Mouse (Mus musculus) hindbrain, embryonic 16.5 days (tissue): ENCODE results near the gene Gng7. TPM values are rescaled to one million over a fixed set of nuclear protein-coding genes. Genes with fewer than 3 reads are reported as not detected.

Experiments
- ATAC-seq: fragments of 200-750 bp; cut with Nextera tagmentation; 2 replicates; pipeline ENCODE4 v1.8.0; 2017; ENCODE audit warnings: moderate TSS enrichment, moderate library complexity
- H3K27ac ChIP-seq: fragments of 300-500 bp; sonication (generic); 2 replicates; pipeline ENCODE4 v1.5.1; 2014; ENCODE audit warnings: low read depth, mild to moderate bottlenecking, control low read depth, low read length, moderate library complexity
- H3K27me3 ChIP-seq: fragments of 300-500 bp; sonication (generic); replicated peaks from 2 replicates; pipeline ENCODE4 v1.6.1; 2014; ENCODE audit warnings: low read length; ENCODE audit not compliant: control insufficient read depth, insufficient read depth
- H3K36me3 ChIP-seq: fragments of 300-500 bp; sonication (generic); 2 replicates; pipeline ENCODE4 v1.6.1; 2014; ENCODE audit warnings: mild to moderate bottlenecking, low read length, moderate library complexity, mixed read lengths; ENCODE audit not compliant: control insufficient read depth, insufficient read depth
- H3K4me1 ChIP-seq: fragments of 300-500 bp; sonication (generic); 2 replicates; pipeline ENCODE4 v1.6.1; 2014; ENCODE audit warnings: low read depth, low read length; ENCODE audit not compliant: control insufficient read depth, insufficient read depth
- H3K4me2 ChIP-seq: fragments of 300-500 bp; sonication (generic); 2 replicates; pipeline ENCODE4 v1.6.1; 2014; ENCODE audit warnings: mild to moderate bottlenecking, low read length, control low read depth, moderate library complexity
- H3K4me3 ChIP-seq: fragments of 300-500 bp; sonication (generic); 2 replicates; pipeline ENCODE4 v1.5.1; 2014; ENCODE audit warnings: mild to moderate bottlenecking, low read length, control low read depth, moderate library complexity
- H3K9ac ChIP-seq: fragments of 300-500 bp; sonication (generic); 2 replicates; pipeline ENCODE4 v1.6.1; 2014; ENCODE audit warnings: low read depth, mild to moderate bottlenecking, control low read depth, low read length, moderate library complexity
- H3K9me3 ChIP-seq: fragments of 300-500 bp; sonication (generic); 2 replicates; pipeline ENCODE4 v1.6.1; 2014; ENCODE audit warnings: mild to moderate bottlenecking, low read length, moderate library complexity; ENCODE audit not compliant: control insufficient read depth
- WGBS: fragments of 180-500 bp; shearing (Covaris S2); extraction: QIAGEN DNeasy Blood & Tissue Kit; methylation state at CpG from one replicate; pipeline ENCODE4 v1.1.7; 2014; 5-methylcytosine and 5-hydroxymethylcytosine counted together
- polyA plus RNA-seq: library from polyadenylated mRNA; unstranded; fragments of >200 nt; fragmentation: Nextera tagmentation; extraction: Ambion mirVana; gene quantifications from 2 replicates; pipeline ENCODE4 v1.2.1, GENCODE M21; 2015

The Gng7 gene
- polyA plus RNA-seq, 1 experiment from 2014 or later = 25.4 TPM

- H3K4me1 ChIP-seq = peaks cover 19% of the 10 kb centered on the region
- H3K4me2 ChIP-seq = peak within 1 kb of the TSS; percentile 98
- H3K27ac ChIP-seq = peak within 1 kb of the TSS; percentile 84
- peak within 1 kb of the TSS; percentile 92 for H3K4me3 ChIP-seq
- peak; percentile 83 for ATAC-seq
- under 1% methylated on average over 54 of the region's 61 CpGs for WGBS
- H3K9ac ChIP-seq = peak within 1 kb of the TSS; percentile 92
- no peaks in the 10 kb centered on the region for H3K27me3 ChIP-seq
- no peaks in the 10 kb centered on the region for H3K36me3 ChIP-seq
- no peaks in the 10 kb centered on the region for H3K9me3 ChIP-seq
These were observed 96.8 kb downstream of the Gng7 start, which contains the start of gene Lmnb2 for GRCm38 (mm10) chr10:80917779-80918434. TSS of gene Lmnb2 (minus strand) at chr10:80918245.

- H3K27ac ChIP-seq = peak overlapping the region; percentile 84
- H3K4me2 ChIP-seq = peak overlapping the region; percentile 98
- peak; percentile 40 for ATAC-seq
- peak overlapping the region; percentile 92 for H3K4me3 ChIP-seq
- H3K36me3 ChIP-seq = no peaks in the 10 kb centered on the region; the same call in 1 of the 2 replicates
- no peaks in the 10 kb centered on the region for H3K9me3 ChIP-seq
- WGBS = 2% methylated on average over 15 of the region's 15 CpGs
- H3K9ac ChIP-seq = peak overlapping the region; percentile 92
- peaks cover 19% of the 10 kb centered on the region for H3K4me1 ChIP-seq
- H3K27me3 ChIP-seq = no peaks in the 10 kb centered on the region
These were observed 97.4 kb downstream of the Gng7 start for GRCm38 (mm10) chr10:80917336-80917778.

- H3K9me3 ChIP-seq = no peaks in the 10 kb centered on the region
- peaks cover 19% of the 10 kb centered on the region for H3K4me1 ChIP-seq
- H3K27ac ChIP-seq = no peak overlapping the region
- H3K4me2 ChIP-seq = no peak overlapping the region
- no peaks in the 10 kb centered on the region for H3K27me3 ChIP-seq
- no peak overlapping the region for H3K9ac ChIP-seq
- no peak overlapping the region for H3K4me3 ChIP-seq
- ATAC-seq = no peak
- peaks cover 3% of the 10 kb centered on the region; the same call in 1 of the 2 replicates for H3K36me3 ChIP-seq
- WGBS = 88% methylated on average over 4 of the region's 4 CpGs
These were observed 99.0 kb downstream of the Gng7 start for GRCm38 (mm10) chr10:80915736-80916135.

GRCm38 (mm10) chr10:80915260-80915659, 99.5 kb downstream of the Gng7 start:
- no peak overlapping the region for H3K9ac ChIP-seq
- H3K4me2 ChIP-seq = no peak overlapping the region
- peaks cover 3% of the 10 kb centered on the region; the same call in 1 of the 2 replicates for H3K36me3 ChIP-seq
- H3K4me1 ChIP-seq = peaks cover 19% of the 10 kb centered on the region
- no peak for ATAC-seq
- H3K27me3 ChIP-seq = no peaks in the 10 kb centered on the region
- H3K27ac ChIP-seq = no peak overlapping the region
- no peak overlapping the region for H3K4me3 ChIP-seq
- 83% methylated on average over 2 of the region's 2 CpGs for WGBS
- H3K9me3 ChIP-seq = no peaks in the 10 kb centered on the region

- no peak for ATAC-seq
These were observed 100.5 kb downstream of the Gng7 start for GRCm38 (mm10) chr10:80914253-80914656.

DNA sequence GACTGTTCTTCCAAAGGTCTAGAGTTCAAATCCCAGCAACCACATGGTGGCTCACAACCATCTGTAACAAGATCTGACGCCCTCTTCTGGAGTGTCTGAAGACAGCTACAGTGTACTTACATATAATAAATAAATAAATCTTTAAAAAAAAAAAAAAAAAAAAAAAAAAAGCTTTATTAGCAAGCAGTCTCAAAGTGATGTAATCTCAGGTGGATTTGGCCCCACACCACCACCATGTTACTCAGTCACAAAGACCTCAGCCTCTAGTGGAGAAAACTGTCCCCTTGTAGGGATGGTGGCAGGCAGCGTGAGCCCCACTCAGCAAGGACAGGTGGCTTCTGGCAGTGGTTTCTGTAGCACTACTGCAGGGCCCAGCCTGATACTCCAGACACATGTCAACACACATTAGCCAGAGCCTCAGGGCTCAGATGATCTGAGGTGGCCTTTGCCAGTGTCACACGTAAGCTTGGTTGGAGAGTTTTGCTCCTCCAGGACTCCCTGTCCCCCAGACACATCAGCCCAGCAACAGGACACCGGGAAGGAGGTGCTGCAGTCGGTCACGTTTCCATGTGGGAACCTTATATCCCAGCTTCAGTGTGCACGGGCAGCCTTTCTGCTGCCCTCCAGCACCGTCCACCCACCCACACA, 101.3 kb downstream of the Gng7 start:
- Histone ChIP-seq H3K4me2 (no peak overlapping the region), H3K9me3 (no peaks in the 10 kb centered on the region), H3K9ac (no peak overlapping the region), H3K27ac (no peak overlapping the region), H3K27me3 (no peaks in the 10 kb centered on the region), H3K36me3 (peaks cover 7% of the 10 kb centered on the region), H3K4me1 (peaks cover 17% of the 10 kb centered on the region), H3K4me3 (no peak overlapping the region)
- no peak for ATAC-seq
- 96% methylated on average over 7 of the region's 8 CpGs for WGBS

More at GRCm38 (mm10) chr10:80914253-80914656, 100.5 kb downstream of the Gng7 start:
- Histone ChIP-seq H3K4me1 (peaks cover 19% of the 10 kb centered on the region), H3K27ac (no peak overlapping the region), H3K9me3 (no peaks in the 10 kb centered on the region), H3K4me2 (no peak overlapping the region), H3K36me3 (peaks cover 7% of the 10 kb centered on the region), H3K4me3 (no peak overlapping the region), H3K9ac (no peak overlapping the region), H3K27me3 (no peaks in the 10 kb centered on the region)
- 86% methylated on average over 5 of the region's 5 CpGs for WGBS

GRCm38 (mm10) chr10:80911891-80912290, 102.9 kb downstream of the Gng7 start:
- peaks cover 8% of the 10 kb centered on the region for H3K4me1 ChIP-seq
- H3K27me3 ChIP-seq = no peaks in the 10 kb centered on the region
- no peaks in the 10 kb centered on the region for H3K9me3 ChIP-seq
- H3K4me3 ChIP-seq = no peak overlapping the region
- no peak for ATAC-seq
- no peak overlapping the region for H3K4me2 ChIP-seq
- peaks cover 19% of the 10 kb centered on the region for H3K36me3 ChIP-seq
- no peak overlapping the region for H3K9ac ChIP-seq
- no peak overlapping the region for H3K27ac ChIP-seq

DNA sequence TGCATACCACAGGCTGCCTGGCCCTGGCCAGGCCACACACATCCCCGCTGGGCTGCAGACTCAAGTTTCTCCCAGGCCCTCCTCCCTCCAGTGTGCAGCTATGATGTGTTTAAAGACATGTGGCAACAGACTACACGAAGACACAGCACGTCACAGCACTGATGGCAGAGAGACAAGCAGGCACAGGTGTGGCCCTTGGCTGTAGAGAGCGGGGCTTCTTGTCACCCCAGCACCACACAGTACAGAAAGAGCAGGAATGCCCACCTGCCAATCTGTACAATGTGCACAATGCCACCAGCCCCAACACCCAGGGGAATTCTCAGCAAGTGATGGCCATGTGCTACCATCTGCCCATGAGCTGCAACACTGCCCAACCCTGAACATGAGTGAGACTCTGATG, 103.4 kb downstream of the Gng7 start:
- 79% methylated on average over 4 of the region's 4 CpGs for WGBS
- ATAC-seq = no peak

DNA sequence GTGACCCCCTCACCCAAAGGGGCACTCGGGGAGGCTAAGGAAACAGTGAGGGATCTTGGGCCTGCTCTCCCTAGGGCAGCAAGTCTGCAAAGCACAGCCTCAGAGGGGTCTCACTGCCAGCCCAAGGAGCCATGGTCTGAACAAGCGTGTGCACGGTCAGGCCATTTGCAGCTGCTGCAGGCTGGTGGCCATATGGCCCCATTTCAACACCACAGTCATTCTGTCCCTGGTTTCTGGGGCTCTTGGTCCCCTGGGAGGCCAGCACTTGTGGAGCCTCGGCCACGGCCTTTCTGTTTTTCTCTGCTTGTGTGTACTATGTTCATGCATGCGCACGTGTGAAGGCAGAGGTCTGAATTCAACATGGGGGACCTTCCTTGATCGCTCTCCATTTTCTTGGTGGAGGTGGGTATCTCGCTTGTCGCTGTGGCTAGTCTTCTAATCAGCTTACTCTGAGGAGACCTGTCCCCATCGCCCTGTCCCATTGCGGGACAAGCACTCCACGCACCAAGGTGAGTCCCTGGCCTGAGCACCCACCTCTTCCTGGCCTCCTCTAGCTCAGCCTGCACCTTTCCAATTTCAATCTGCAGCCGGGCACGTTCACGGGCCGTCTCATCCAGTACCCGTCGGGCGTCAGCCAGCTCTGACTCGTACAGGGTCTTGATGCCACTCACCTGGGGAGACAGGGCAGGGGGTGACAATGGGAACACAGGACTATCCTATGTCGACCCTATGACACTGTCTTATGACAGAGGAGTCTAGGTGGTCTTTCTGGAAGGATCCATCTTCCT, 105.2 kb downstream of the Gng7 start:
- H3K4me1 ChIP-seq = no peaks in the 10 kb centered on the region
- peaks cover 34% of the 10 kb centered on the region for H3K36me3 ChIP-seq
- ATAC-seq = no peak
- WGBS = 93% methylated on average over 22 of the region's 22 CpGs
- no peak overlapping the region for H3K9ac ChIP-seq
- no peaks in the 10 kb centered on the region for H3K9me3 ChIP-seq
- no peaks in the 10 kb centered on the region for H3K27me3 ChIP-seq
- H3K4me2 ChIP-seq = no peak overlapping the region
- no peak overlapping the region for H3K4me3 ChIP-seq
- H3K27ac ChIP-seq = no peak overlapping the region

More for the DNA sequence above, 103.4 kb downstream of the Gng7 start:
- Histone ChIP-seq H3K9me3 (no peaks in the 10 kb centered on the region), H3K27me3 (no peaks in the 10 kb centered on the region), H3K36me3 (peaks cover 19% of the 10 kb centered on the region), H3K4me1 (peaks cover 2% of the 10 kb centered on the region), H3K4me3 (no peak overlapping the region), H3K27ac (no peak overlapping the region), H3K4me2 (no peak overlapping the region), H3K9ac (no peak overlapping the region; the same call in 1 of the 2 replicates)
